Mouse (Mus musculus) C2C12 (cell line): ENCODE measurements around the gene Ankrd9.

Experiments used
- CEBPB ChIP-seq: IDR thresholded peaks from one replicate; pipeline ENCODE4 v1.6.1; 2011; ENCODE audit warnings: low read depth, mild to moderate bottlenecking, control low read depth, moderate library complexity
- CTCF ChIP-seq: IDR thresholded peaks from one replicate; pipeline ENCODE4 v1.5.1; 2011; ENCODE audit not compliant: control insufficient read depth, insufficient read depth, insufficient read length
- FOSL1 ChIP-seq: IDR thresholded peaks from one replicate; pipeline ENCODE4 v1.8.0; 2011; ENCODE audit warnings: mild to moderate bottlenecking, low read length; ENCODE audit not compliant: poor library complexity, insufficient read depth, severe bottlenecking
- MAX ChIP-seq: IDR thresholded peaks from one replicate; pipeline ENCODE4 v1.6.1; 2011; ENCODE audit warnings: mild to moderate bottlenecking, control low read depth
- MYOD1 ChIP-seq: IDR thresholded peaks from one replicate; pipeline ENCODE4 v1.6.1; 2011; ENCODE audit warnings: low read depth; ENCODE audit not compliant: control insufficient read depth, insufficient read length
- USF1 ChIP-seq: IDR thresholded peaks from one replicate; pipeline ENCODE4 v1.6.1; 2011; ENCODE audit warnings: low read depth, mild to moderate bottlenecking, control low read depth, moderate library complexity

DNA sequence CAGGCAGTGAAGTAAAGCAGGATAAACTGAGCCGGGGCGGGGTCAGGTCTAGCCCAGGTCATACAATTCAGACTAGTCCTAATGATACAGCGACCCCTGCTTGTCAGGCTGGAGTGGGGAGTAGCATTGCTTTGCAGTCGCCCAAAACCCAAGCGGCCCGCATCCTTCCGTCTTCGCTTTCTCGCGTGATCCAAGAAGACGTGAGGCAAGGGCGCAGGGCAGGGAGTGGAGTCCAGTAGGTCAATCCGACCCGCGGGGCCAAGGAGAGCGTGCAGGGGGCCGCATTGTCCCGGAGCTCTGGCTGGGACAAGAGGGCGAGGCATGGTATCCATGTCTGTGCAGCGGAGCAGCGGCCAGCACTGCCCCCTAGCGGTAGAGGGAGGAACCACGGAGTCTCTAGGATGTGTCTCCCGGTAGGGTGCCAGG lies 13.3 kb upstream of the Ankrd9 start:
- TF ChIP-seq CTCF = peak; percentile 94
- TF ChIP-seq USF1 = no peak
- no peak for TF ChIP-seq CEBPB
- no peak for TF ChIP-seq MAX
- TF ChIP-seq FOSL1 = no peak
- TF ChIP-seq MYOD1 = no peak
